Mouse (Mus musculus) ES-Bruce4 (cell line): ENCODE results near the gene Ccdc155.

Experiments
- CTCF ChIP-seq: IDR thresholded peaks from one replicate; pipeline ENCODE4 v1.8.1; 2011; ENCODE audit warnings: low read depth, low read length
- EP300 ChIP-seq: IDR thresholded peaks from 2 replicates; pipeline ENCODE4 v1.6.1; 2011; ENCODE audit warnings: low read depth, low read length; ENCODE audit not compliant: insufficient read depth
- POLR2A ChIP-seq: IDR thresholded peaks from one replicate; pipeline ENCODE4 v1.8.1; 2011; ENCODE audit warnings: low read length; ENCODE audit not compliant: insufficient read depth

GRCm38 (mm10) chr7:45162996-45163615 is 41.6 kb downstream of the Ccdc155 start:
- TF ChIP-seq CTCF (no peak), EP300 (no peak), POLR2A (no peak)
